Mouse (Mus musculus): ENCODE results near the gene Fam83c. TPM values are rescaled to one million over a fixed set of nuclear protein-coding genes. Genes with fewer than 3 reads are reported as not detected.

Fam83c gene
- polyA plus RNA-seq, 1 experiment from 2014 or later = 0.07 TPM

- H3K27me3 ChIP-seq (ENCODE audit: insufficient read depth, low read length) = no peaks in the 10 kb centered on the region
- no peaks in the 10 kb centered on the region for H3K9me3 ChIP-seq (replicated peaks; ENCODE audit: low read length)
- 84% methylated on average over 5 of the region's 5 CpGs for WGBS
- peaks cover 3% of the 10 kb centered on the region; the same call in 1 of the 2 replicates for H3K4me1 ChIP-seq (replicated peaks; ENCODE audit: insufficient read depth, low read length)
- ATAC-seq (replicated peaks; ENCODE audit: low FRiP score, low read depth) (no peak), DNase-seq (ENCODE audit: low spot score) (no peak)
- no peak overlapping the region for H3K4me2 ChIP-seq (ENCODE audit: low read length)
- peak overlapping the region; percentile 84; the same call in 1 of the 2 replicates for H3K27ac ChIP-seq
- H3K9ac ChIP-seq (ENCODE audit: low read depth, low read length) = no peak overlapping the region
- no peak for TF ChIP-seq CTCF (IDR thresholded peaks at IDR 0.05; ENCODE audit: low read depth)
- no peak overlapping the region for H3K4me3 ChIP-seq (replicated peaks; ENCODE audit: low read depth, low read length)
- peaks cover 22% of the 10 kb centered on the region for H3K36me3 ChIP-seq (ENCODE audit: insufficient read depth, low read length)
Observed at GRCm38 (mm10) chr2:155820779-155821178, 13.9 kb downstream of the Fam83c start.

- Histone ChIP-seq H3K4me3 (replicated peaks; ENCODE audit: low read depth, low read length) (peak overlapping the region; percentile 76), H3K36me3 (ENCODE audit: insufficient read depth, low read length) (peaks cover 22% of the 10 kb centered on the region), H3K4me2 (ENCODE audit: low read length) (peak overlapping the region; percentile 96), H3K9me3 (replicated peaks; ENCODE audit: low read length) (no peaks in the 10 kb centered on the region), H3K27ac (peak overlapping the region; percentile 84), H3K9ac (ENCODE audit: low read depth, low read length) (0 out of 2 replicates have a peak overlapping the region, but pooled peaks have one; percentile 36), H3K4me1 (replicated peaks; ENCODE audit: insufficient read depth, low read length) (peaks cover 3% of the 10 kb centered on the region; the same call in 1 of the 2 replicates), H3K27me3 (ENCODE audit: insufficient read depth, low read length) (no peaks in the 10 kb centered on the region)
- no peak for TF ChIP-seq CTCF (IDR thresholded peaks at IDR 0.05; ENCODE audit: low read depth)
- ATAC-seq (replicated peaks; ENCODE audit: low FRiP score, low read depth) (peak; percentile 79), DNase-seq (ENCODE audit: low spot score) (peak; percentile 33)
- WGBS = 49% methylated on average over 6 of the region's 6 CpGs
Observed at GRCm38 (mm10) chr2:155819449-155820251, 15.0 kb downstream of the Fam83c start.

GRCm38 (mm10) chr2:155819392-155819448 lies 15.4 kb downstream of the Fam83c start, which contains the start of gene BC029722:
Gene BC029722, minus strand, starts transcription at chr2:155819426.
- ATAC-seq (replicated peaks; ENCODE audit: low FRiP score, low read depth) = no peak
- Histone ChIP-seq H3K27ac (peak within 1 kb of the TSS; percentile 84), H3K27me3 (ENCODE audit: insufficient read depth, low read length) (no peaks in the 10 kb centered on the region), H3K9me3 (replicated peaks; ENCODE audit: low read length) (no peaks in the 10 kb centered on the region), H3K4me2 (ENCODE audit: low read length) (peak within 1 kb of the TSS; percentile 96), H3K4me1 (replicated peaks; ENCODE audit: insufficient read depth, low read length) (peaks cover 3% of the 10 kb centered on the region; the same call in 1 of the 2 replicates), H3K9ac (ENCODE audit: low read depth, low read length) (peak within 1 kb of the TSS; percentile 81), H3K36me3 (ENCODE audit: insufficient read depth, low read length) (peaks cover 22% of the 10 kb centered on the region), H3K4me3 (replicated peaks; ENCODE audit: low read depth, low read length) (peak within 1 kb of the TSS; percentile 76)
- TF ChIP-seq CTCF (IDR thresholded peaks at IDR 0.05; ENCODE audit: low read depth) = no peak
- DNase-seq (ENCODE audit: low spot score) = no peak

- H3K27me3 ChIP-seq (ENCODE audit: insufficient read depth, low read length) = no peaks in the 10 kb centered on the region
- WGBS = 1% methylated on average over 37 of the region's 37 CpGs
- H3K36me3 ChIP-seq (ENCODE audit: insufficient read depth, low read length) = peaks cover 22% of the 10 kb centered on the region
- no peak for TF ChIP-seq CTCF (IDR thresholded peaks at IDR 0.05; ENCODE audit: low read depth)
- peaks cover 3% of the 10 kb centered on the region; the same call in 1 of the 2 replicates for H3K4me1 ChIP-seq (replicated peaks; ENCODE audit: insufficient read depth, low read length)
- peak overlapping the region; percentile 84 for H3K27ac ChIP-seq
- peak overlapping the region; percentile 76 for H3K4me3 ChIP-seq (replicated peaks; ENCODE audit: low read depth, low read length)
- H3K4me2 ChIP-seq (ENCODE audit: low read length) = peak overlapping the region; percentile 96
- peak; percentile 97 for DNase-seq (ENCODE audit: low spot score)
- peak overlapping the region; percentile 81 for H3K9ac ChIP-seq (ENCODE audit: low read depth, low read length)
- peak; percentile 92 for ATAC-seq (replicated peaks; ENCODE audit: low FRiP score, low read depth)
- no peaks in the 10 kb centered on the region for H3K9me3 ChIP-seq (replicated peaks; ENCODE audit: low read length)
Observed at GRCm38 (mm10) chr2:155818596-155819391, 15.9 kb downstream of the Fam83c start.

- Histone ChIP-seq H3K4me1 (replicated peaks; ENCODE audit: insufficient read depth, low read length) (peaks cover 3% of the 10 kb centered on the region; the same call in 1 of the 2 replicates), H3K4me2 (ENCODE audit: low read length) (peak overlapping the region; percentile 96; the same call in 1 of the 2 replicates), H3K9ac (ENCODE audit: low read depth, low read length) (no peak overlapping the region), H3K27ac (no peak overlapping the region), H3K36me3 (ENCODE audit: insufficient read depth, low read length) (peaks cover 17% of the 10 kb centered on the region), H3K4me3 (replicated peaks; ENCODE audit: low read depth, low read length) (peak overlapping the region; percentile 76; the same call in 1 of the 2 replicates), H3K9me3 (replicated peaks; ENCODE audit: low read length) (no peaks in the 10 kb centered on the region), H3K27me3 (ENCODE audit: insufficient read depth, low read length) (no peaks in the 10 kb centered on the region)
- DNase-seq (ENCODE audit: low spot score) (no peak), ATAC-seq (replicated peaks; ENCODE audit: low FRiP score, low read depth) (no peak)
- 76% methylated on average over 10 of the region's 10 CpGs for WGBS
- no peak for TF ChIP-seq CTCF (IDR thresholded peaks at IDR 0.05; ENCODE audit: low read depth)
Observed at GRCm38 (mm10) chr2:155817301-155818245, 17.1 kb downstream of the Fam83c start.

- H3K36me3 ChIP-seq (ENCODE audit: insufficient read depth, low read length) = peaks cover 10% of the 10 kb centered on the region; the same call in 1 of the 2 replicates
- no peak for DNase-seq (ENCODE audit: low spot score)
- no peak overlapping the region for H3K4me2 ChIP-seq (ENCODE audit: low read length)
- 100% methylated on average over 1 of the region's 1 CpGs for WGBS
- no peaks in the 10 kb centered on the region for H3K27me3 ChIP-seq (ENCODE audit: insufficient read depth, low read length)
- no peaks in the 10 kb centered on the region for H3K9me3 ChIP-seq (replicated peaks; ENCODE audit: low read length)
- H3K9ac ChIP-seq (ENCODE audit: low read depth, low read length) = no peak overlapping the region
- no peak for TF ChIP-seq CTCF (IDR thresholded peaks at IDR 0.05; ENCODE audit: low read depth)
- no peak overlapping the region for H3K4me3 ChIP-seq (replicated peaks; ENCODE audit: low read depth, low read length)
- H3K4me1 ChIP-seq (replicated peaks; ENCODE audit: insufficient read depth, low read length) = peaks cover 6% of the 10 kb centered on the region; the same call in 1 of the 2 replicates
- H3K27ac ChIP-seq = no peak overlapping the region
- no peak for ATAC-seq (replicated peaks; ENCODE audit: low FRiP score, low read depth)
Observed at GRCm38 (mm10) chr2:155816179-155816578, 18.5 kb downstream of the Fam83c start.
